Mouse (Mus musculus): ENCODE results near the gene Trmt2b.
"Not testable (repeated sequence)": the region's sequence is repeated elsewhere in the genome, so short reads cannot be mapped to it uniquely, and the experiment has no call there.

The Trmt2b gene

GRCm38 (mm10) chrX:134220618-134221017 lies 56.2 kb downstream of the Trmt2b start:
- no peak for DNase-seq (ENCODE audit: low read depth, low spot score)

- no peak for DNase-seq (ENCODE audit: low read depth, low spot score)
Measured at GRCm38 (mm10) chrX:134218161-134218560, 58.6 kb downstream of the Trmt2b start.

- no peak for DNase-seq (ENCODE audit: low read depth, low spot score)
Measured at GRCm38 (mm10) chrX:134211151-134211642, 65.6 kb downstream of the Trmt2b start.

- DNase-seq (ENCODE audit: low read depth, low spot score): no peak
Measured at GRCm38 (mm10) chrX:134208491-134208890, 68.3 kb downstream of the Trmt2b start.

GRCm38 (mm10) chrX:134187201-134187600 lies 89.6 kb downstream of the Trmt2b start, which contains the start of gene Arl13a:
Gene Arl13a, plus strand, starts transcription at chrX:134187501.
- DNase-seq (ENCODE audit: low read depth, low spot score): not testable (repeated sequence)

- DNase-seq (ENCODE audit: low read depth, low spot score): no peak
Measured at GRCm38 (mm10) chrX:134174699-134175098, 102.1 kb downstream of the Trmt2b start.

Measured in CD4-positive helper T cell, adult 2 months (primary cell).